Mouse (Mus musculus) CH12F3 (cell line): Measurements from ENCODE around the gene 2300002M23Rik.

Experiments used
- in situ Hi-C: fragments of 300-500 bp; cut with MboI; formaldehyde crosslinking; loops from 2 replicates; pipeline ENCODE4 v1.14.3; 2020; ENCODE audit warnings: low sequenced_read_pairs

The 2300002M23Rik gene

DNA sequence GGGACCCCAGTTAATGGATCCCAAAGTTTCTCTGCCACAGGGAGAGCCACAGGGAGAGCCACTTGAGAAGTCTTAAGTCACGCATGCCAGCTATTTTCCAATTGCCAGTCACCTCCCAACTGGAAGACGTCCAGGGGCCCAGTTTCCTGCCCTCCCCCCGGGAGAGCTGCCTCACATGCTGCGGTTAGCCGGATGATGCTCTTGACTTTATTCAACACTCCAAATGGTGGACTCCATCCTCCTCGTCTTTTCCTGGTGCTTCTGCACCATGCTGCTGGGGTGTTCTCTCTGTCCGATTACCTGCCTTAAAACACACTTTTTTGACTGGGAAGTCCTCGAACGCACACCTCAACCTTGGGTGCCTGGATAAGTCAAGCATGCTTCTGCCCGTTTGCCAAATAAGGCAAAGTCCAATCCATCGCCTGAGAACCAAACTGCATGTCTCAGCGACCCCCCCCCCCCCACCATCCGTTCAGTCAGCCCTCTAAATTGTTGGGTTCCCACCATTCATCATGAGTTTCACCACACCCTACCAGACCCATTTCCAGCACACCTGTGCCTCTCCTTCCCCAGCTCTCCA is 11.0 kb upstream of the 2300002M23Rik start:
- in situ Hi-C loops = no loop called here

DNA sequence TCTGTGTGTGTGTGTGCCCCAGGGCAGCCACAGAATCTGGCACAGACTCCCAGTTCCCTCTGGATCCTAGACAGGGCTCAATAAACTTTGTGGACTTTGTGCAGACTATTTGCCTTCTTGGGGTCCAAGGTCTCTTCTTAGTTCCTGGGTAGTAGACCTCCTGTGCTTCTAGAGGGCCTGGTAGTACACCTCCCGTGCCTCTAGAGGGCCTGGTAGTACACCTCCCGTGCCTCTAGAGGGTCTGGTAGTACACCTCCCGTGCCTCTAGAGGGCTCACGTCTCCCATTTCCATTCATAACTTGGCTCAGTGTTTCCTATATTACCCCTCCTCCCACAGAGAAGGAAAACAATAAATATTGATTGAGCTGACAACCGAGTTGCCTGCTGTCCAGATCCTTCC is 10.4 kb upstream of the 2300002M23Rik start:
- in situ Hi-C loops = no loop called here

DNA sequence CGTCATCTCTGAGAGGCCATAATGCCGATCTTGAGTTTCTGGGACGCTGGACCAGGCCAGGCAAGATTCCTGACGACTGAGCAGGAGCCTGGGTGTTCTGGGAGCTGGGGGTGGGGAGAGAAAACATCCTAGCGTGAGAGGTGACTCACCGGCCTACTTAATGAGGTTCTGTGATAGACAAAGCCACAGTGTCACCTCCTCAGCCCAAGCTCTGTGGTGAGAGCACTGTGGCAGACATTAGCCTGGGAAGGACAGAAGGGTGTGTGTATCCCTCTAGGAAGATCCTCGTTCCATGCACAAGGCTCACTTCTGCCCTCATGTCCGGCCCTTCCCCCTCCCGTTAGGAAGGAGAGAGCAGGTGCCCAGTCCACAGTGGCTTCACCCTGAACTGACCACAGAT is 9.9 kb upstream of the 2300002M23Rik start:
- in situ Hi-C loops = no loop called here

DNA sequence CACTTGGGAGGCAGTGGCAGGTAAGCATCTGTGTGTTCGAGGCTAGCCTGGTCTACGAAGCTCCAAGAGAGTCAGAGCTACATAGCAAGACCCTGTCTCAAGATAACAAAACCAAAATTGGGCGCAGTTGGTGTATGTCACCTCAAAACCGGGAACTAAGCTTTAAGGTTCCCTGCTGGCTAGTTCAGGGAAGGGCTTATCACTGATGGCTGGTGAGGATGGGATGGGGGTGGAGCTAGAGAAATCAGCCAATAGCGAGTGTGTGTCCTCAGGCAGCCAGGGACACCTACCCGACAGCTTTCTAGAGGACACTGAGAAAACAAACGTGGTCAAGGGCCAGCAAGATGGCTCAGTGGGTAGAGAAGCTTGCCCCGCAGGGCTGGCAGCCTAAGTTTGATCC is 9.0 kb upstream of the 2300002M23Rik start:
- in situ Hi-C loops = no loop called here

DNA sequence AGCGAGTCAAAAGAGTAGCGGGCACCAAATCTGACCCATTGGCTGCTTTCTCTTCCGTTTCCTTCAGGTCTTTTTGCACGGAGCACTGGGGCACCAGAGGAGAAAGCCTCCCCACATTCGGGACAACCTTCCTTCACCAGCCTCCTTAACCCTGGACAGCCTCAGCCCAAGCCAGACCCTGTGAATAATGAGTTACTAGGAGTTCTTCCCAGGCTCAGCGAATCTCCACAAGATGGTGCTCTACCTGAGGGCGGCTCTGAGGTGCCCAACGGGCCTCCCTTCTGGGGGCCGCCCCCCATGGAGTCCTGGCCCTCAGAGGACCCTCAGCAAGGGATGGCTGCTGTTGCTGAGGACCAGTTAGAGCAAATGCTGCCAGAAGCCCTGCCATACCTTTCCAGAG is 517 bp downstream of the 2300002M23Rik start:
- in situ Hi-C loops = no loop called here

DNA sequence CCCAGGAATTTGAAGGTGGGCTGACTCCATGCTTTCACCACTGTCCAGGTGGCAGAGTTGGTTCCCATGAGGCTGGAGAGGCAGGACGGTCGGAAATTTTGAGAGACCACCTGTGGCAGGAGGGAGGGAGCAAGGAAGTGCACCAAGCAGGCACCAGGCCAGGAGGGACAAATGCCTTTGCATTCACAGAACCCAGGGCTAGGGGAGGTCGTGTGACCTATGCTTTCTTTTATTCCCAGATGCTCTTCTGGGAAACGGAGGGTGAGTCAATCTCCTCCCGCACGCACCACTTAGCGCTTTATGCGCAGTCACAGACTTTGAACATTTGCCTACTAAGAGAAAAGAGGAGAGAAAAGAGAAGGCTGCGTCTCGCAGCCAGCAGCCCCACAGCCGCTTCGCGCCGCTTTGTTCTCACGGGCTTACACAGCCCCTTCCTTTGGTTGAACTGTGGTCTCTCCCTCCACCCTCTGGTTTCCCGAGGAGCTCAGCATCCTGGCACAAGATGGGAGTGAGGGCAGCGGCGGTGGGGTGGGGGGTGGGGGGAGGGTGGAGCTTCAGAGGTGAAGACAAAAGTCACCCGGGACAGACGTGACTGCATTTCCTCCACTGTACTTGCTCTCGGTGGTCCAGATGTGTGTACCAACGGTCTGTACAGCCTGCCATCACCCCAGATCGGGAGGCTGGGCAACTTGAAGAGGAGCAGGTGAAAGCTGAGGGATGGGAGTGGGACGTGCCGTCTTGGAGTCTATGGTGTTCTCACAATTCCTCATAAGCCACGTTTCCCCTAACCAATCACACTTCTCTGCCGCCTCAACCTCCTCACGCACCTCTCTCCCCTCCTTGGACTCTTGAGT is 2.1 kb downstream of the 2300002M23Rik start:
- in situ Hi-C loops = no loop called here

DNA sequence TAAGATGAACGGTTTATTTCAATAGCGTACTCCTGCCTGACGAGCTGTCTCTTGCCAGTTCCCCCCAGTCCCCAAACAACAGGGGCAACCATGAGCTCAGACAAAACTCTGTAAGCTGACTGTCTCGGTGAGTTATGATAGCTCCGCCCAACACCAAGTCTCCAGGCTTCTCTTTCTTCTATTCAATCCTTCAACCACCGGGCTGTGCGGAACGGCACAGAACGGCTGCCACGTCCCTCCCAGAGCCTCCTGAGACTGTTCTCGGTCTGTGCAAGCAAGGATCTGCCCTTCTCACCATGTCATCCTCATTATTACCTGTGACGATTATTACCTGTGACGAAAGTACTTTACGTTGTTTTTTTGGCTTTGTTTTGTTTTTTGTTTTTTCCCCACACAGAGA is 3.6 kb downstream of the 2300002M23Rik start:
- in situ Hi-C loops = no loop called here

DNA sequence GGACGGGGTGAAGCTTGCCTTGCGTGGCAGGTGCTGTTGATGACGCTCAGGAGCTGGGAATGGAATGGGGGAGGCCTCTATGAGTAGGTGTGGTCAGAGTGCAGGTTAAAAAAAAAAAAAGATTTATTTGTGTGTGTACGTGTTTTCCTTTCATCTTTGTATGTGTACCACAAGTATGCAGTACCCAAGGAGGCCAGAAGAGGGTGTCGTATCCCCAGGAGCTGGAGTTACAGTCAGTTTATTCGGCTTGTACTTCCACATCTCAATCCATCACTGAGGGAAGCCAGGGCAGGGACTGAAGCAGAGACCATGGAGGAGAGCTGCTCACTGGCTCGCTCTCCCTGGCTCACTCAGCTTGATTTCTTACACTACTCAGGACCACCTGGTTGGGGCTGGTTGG is 4.2 kb downstream of the 2300002M23Rik start:
- in situ Hi-C loops = no loop called here

DNA sequence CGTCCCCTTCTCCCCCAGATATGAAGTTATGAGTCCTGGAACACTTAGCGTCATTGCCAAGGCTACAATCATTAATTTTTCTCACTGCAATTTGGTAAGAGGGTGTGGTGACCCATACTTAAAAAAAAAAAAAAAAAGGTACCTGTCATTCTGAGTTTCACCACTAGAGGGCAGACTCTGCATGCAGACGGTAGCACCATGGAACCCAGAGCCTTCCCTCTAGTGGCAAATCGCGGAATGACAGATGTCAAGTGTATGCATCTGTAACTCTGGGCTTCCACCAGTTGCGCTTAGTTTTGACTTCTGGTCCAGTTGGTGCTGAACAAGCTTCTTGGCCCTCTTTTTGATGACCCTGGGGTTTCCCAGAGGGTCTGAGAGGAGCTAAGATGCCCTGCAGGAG is 11.0 kb downstream of the 2300002M23Rik start:
- in situ Hi-C loops = no loop called here

DNA sequence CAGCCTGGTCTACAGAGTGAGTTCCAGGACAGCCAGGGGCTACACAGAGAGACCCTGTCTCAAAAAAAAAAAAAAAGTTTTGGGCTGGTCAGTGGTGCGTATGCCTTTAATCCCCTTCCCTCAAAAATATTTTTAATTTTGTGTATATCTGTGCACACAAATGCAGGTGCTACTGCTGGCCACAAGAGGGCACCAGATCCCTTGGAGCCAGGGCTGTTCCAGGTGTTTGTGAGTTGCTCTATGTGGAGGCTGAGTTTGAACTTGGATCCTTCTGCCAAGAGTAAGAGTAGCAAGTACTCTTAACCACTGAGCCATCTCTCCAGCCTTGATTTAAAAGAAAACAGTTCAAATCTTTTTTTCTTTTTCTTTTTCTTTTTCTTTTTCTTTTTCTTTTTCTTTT is 15.7 kb downstream of the 2300002M23Rik start:
- in situ Hi-C loops = no loop called here

DNA sequence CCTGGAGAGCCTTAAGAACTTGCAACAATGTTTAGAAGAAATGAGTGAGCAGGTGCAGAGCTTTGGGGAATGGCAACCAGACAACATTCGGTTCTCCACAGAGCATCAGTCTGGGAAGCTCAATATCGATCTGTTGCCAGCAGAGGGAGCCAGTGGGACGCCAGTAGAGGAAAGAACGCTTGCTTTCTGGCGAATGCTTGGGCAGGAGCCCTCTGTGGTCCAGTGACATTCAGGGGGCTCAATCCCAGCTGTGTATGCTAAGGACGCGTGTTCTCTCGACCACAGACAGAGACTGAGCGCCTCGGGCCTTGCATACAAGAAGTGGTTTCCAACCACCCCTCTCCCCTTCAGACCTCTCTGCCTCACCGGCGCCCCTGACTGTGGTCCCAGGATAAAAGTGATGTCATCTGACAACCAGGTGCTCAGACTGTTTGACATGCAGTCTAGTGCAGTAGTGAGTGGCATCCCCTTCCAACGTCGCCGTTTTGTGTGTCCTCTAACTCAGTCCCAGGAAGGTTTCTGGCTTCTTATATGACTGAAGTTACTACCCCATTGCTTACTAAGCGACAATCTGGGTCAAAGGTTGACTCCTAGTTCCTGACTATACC is 17.2 kb downstream of the 2300002M23Rik start:
- in situ Hi-C loops = no loop called here

DNA sequence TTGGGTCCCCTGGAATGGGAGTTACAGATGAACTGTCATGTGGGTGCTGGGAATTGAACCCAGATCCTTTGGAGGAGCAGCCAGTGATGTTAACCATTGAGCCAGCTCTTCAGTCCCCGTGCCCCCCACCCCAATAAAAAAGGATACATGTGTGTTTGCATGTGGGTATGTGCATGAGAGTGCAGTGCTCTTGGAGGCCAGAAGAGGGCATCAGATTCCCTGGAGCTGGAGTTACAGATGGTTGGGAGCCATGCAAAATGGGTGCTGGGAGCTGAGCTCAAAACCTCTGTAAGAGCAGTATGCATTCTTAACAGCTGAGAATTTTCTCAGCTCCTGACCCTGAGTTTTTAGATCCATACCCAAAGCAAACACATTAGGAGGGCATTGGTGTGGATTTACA is 20.0 kb downstream of the 2300002M23Rik start:
- in situ Hi-C loops = no loop called here

DNA sequence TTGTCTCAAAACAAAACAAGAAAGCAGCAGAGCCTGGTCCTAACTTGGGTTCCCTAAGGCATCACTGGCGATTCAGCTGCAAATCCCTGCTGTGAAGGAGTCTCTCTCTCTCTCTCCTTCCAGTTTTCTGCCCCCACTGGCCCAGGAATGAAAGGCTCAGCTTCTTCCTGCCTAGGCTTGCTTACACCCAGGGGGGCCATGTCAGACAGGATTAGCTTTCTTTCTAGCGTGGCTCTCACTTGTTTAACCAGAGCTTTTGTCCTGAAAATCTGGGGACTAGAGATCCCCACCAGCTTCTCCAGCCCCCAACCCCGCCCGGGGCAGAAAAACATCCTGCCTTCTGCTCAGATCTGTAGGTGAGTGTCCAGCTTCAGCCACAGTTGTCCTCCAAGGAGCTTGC is 21.1 kb downstream of the 2300002M23Rik start:
- in situ Hi-C loops = no loop called here

DNA sequence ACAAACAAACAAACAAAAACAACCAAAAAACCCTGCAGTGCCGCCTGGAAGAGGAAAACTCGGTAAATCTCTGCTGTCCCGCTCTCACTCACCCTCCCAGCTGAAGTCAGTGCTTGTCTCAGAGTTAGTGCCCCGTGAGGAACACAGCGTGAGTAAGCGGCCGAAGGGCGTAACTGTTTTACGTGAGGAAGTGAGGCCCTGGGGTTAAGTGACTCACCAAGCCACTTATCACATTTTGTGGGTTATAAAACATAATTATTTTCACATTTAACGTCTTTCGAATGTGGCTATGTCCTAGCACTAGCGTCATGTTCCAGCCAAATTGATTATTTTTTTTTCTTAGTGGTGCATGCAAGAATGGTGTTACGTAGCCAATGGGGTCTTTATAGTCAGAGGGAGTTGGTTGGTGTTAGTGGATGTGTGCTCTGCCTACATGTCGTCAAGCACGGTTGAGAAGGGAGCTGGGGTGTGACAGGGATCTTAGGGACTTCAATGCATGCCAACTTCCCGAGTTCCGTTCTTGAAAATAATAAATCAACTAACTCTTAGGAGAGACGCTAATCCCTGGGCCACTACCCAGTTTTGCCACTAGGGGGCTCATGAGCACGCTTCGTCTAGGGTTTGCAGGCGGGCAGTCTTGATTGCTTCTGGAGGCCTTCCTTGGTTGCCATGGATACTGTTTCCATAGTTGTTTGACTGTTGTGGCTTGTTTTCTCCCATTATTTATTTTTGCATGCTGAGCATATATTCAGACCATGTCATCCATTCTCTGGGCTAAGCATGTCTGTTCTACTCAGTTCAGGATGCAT is 23.4 kb downstream of the 2300002M23Rik start:
- in situ Hi-C loops = no loop called here

DNA sequence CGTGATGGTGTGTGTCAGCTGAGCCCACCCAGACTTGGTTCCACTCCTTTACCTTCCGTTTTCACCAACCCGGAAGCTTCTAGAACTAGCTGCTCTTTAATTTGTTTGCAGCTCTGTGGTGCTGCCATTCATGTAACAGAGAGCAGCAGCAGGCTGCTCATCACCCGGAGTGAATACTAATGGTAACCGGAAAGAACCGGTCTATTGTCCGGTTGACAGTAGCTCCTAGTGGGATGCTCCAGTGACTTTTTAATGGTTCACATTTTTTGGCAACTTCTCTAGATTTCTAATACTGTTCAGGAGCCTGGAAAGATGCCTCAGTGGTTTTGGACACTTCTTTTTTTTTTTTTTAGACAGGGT is 23.9 kb downstream of the 2300002M23Rik start:
- in situ Hi-C loops = no loop called here

DNA sequence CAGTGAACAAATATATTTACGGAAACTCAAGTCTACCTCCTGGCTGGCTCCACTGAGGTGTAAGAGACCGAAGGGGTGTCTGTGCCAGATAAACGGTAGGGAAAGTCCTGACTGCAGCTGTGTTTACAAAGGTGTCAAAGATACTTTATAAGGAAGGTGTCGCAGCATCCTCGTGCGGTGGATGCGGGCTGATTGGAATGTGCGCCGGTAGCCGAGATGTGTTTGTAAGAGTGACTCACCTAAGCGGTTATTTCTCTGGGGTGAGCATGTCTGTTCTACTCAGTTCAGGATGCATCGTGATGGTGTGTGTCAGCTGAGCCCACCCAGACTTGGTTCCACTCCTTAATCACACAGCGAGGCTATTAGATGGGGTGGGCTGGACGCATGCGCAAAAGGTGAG is 24.5 kb downstream of the 2300002M23Rik start:
- in situ Hi-C loops = no loop called here

DNA sequence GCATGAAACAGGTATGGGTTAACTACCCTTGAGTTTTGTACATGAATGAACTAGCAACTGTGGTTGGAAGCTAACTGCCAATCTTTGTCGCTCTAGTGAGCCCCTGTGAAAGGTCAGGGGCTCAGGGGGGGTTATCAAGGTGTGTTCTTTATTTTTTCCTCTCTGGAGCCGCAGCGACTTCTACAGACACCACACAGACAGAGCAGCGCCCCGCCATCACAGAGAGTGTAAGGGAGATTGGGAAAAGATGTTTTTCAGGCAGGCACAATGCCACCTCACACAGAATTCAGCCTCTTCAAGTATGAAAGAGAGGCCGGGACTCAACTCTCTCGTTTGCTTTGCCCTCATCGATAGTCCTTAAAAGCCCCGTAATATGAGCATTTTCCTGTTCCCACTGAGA is 24.9 kb downstream of the 2300002M23Rik start:
- in situ Hi-C loops = no loop called here

DNA sequence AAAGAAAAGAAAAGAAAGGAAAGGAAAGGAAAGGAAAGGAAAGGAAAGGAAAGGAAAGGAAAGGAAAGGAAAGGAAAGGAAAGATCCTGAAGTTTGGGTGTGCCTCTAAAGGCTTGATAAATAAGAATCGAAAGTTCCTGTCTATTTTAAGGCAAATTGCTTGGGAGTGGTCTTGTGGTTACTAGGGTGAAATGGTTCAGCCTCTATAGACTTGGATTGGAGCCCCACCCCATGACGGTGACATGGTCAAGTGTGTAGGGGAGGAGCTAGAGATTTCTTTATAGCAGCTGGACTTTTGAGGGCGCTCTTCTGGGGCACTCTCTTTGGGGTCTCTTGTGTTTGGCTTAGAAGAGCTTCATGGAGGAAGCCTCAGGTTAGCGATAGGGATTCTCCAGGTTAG is 26.5 kb downstream of the 2300002M23Rik start:
- in situ Hi-C loops = no loop called here

DNA sequence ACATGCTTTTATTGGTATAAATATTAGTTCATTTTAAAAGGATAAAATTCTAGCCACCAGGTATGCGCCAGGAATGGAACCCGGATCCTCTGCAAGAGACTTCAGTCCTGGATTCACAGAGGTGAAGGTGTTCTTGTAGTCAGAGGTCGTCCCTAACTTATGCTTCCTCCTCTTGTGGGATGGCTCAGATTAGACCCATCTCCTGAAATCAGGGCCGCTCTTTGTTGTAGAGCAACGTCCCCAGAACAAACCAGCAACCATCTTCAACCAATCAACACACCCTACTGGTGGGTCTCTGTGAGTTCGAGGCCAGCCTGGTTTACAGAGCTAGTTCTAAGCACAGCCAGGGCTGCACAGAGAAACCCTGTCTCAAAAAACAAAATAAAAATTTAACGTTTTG is 27.2 kb downstream of the 2300002M23Rik start:
- in situ Hi-C loops = no loop called here

DNA sequence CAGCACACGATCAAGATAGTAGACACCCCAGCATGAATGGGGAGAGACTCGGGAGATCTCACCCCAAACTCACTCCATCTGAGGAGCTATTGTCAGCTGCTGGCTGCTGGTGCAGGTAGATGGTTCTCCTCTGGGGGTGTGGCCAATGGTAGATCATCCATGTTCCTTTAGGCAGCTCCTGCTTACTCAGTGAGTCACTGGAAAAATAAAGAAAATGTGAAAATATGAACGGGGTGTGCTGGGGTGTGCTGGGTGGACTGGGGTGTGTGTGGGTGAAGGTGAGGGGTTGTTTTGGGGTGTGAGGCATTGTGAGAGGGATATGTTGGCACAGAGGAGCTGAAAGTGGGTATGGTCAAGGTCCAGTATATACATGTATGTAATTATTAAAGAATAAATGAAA is 30.1 kb downstream of the 2300002M23Rik start:
- in situ Hi-C loops = no loop called here

DNA sequence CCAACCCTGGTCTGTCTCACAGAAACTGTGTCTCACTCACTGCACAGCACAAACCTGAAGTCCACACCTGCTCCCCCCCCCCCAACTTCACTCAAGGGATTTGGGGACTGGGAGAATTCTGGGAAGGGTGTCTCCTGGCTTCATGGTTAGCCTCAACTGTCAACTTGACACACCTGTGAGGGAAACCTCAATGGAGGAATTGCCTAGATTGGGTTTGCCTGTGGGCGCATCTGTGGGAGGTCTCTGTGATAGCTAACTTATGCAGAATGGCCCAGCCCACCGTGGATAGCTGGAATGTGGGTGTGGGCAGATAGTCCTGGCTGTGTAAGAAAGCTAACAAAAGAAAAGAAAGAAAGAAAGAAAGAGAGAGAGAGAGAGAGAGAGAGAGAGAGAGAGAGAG is 34.0 kb downstream of the 2300002M23Rik start, which contains the start of gene Sfta2:
Sfta2 (plus strand) TSS at position 301 of the 400 bp plus-strand sequence.
- in situ Hi-C loops = no loop called here
